Mouse (Mus musculus): Measurements from ENCODE around the gene A4galt.
A peak's percentile ranks its signal among the peaks of the same experiment; 100 is the strongest.

A4galt gene

DNA sequence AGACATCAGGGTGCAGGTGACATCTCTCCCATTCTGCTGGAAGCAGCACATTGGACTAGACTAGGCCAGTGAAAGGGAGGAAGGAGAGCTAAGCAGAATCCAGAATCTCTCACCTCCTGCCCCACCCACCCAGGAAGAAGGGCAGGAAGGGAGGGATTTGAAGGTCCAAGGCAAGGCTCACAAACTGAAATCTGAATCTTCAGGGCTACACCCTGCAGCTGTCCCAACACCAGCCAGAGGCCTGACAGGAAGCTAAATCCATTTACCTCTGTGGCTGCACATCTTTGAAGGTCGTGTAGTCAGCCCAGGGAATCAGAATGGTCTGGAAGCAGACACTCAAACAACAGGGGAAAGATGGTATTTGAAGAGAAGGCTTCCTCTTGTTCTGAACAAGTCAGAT lies 13.7 kb upstream of the A4galt start:
- no peak for DNase-seq

DNA sequence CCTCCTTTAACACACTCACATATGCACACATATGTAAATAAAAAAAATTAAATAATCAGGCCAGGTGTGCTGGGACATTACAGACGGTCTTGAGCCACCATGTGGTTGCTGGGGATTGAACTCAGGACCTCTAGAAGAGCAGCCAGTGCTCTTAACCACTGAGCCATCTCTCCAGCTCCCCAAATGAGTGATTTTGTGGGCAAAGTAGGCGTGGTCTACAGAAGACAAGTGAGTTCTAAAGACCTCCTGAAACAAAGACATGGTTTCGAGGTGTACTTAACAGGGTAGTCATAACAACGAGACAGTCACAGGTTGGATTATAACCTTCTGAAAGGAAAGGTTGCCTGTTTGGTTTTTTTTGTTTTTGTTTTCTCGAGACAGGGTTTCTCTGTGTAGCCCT lies 11.8 kb upstream of the A4galt start:
- no peak for DNase-seq

DNA sequence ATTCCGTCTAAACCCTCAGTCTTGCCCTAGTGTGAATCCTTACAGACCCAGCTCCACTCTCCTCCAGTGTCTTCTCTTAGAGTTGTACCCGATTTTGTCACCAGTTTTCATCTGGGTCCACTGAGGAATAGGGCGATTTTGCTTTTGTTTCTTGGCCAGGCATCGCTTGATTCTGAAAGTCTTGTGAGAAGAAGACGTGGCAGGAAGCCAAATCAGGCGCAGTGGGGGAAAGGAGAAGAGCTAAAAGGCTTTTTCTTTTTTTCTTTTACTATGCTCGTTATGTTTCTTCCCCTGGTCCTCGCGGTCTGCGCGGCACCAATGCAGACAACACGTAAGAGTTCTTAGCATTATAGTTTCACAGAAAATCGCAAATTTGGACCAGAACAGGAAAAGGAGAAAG lies 6.3 kb upstream of the A4galt start:
- DNase-seq: peak; percentile 63

DNA sequence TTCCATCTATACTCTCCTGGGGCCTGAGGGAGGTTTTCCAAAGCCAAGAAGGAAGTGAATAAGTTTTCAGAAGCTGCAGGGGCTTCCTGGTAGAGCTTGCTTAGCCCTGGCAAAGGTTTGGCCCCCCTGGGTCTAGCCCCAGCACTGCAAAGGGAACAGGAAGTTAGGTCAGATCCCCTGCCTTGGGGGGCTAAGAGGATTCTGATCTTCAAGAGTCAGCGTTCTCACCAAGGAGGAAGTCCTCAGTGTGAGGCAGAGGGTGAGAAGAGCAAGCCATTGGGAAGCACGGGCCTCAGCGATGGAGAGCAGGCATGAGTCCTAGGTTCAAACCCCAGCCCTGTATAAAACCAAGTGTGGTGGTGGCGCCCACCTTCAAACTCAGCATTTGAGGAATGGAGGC lies 4.9 kb upstream of the A4galt start:
- no peak for DNase-seq

DNA sequence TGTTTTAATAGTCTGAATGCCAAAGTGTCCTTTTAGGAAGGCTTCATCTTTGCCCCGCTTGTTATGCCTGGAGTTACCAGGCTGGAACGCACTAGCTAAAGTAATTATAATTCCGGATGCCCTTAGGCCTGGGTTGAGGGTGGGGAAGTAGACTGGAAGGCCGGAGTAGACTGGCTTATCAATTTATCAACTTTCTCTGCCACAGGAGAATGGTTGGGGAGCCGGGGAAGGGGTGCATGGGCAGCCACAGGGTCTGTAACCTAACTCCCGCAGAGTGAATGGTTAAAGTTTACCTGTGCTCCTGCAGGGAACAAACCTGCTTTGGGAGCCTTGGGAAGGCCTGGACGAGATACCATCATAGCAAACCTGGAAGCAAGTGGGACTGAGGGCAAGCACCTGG lies 4.4 kb upstream of the A4galt start:
- no peak for DNase-seq

DNA sequence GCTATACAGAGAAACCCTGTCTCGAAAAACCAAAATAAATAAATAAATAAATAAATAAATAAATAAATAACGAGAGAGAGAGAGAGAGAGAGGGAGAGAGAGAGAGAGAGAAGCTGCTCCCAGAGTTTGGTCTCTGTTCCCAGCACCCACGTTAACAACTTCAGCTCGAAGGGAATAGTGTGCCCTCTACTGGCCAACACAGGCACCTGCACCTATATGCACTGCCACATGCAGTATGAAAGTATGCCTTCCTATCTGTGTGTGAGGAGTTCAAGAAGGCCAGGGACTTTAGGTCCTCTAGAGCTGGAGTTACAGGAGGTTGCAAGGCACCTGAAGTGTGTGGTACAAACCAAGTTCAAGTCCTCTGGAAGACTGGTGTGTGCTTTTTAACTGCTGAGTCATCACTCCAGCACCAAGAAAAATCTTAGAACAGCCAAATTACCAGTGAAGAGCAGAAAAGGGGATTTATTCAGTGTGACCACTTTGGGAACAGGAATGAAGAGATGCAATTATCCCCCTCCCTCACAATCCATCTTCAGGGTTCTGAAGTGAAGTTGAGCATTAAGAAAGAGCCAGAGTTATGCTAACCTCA lies 3.7 kb upstream of the A4galt start:
- DNase-seq: no peak

DNA sequence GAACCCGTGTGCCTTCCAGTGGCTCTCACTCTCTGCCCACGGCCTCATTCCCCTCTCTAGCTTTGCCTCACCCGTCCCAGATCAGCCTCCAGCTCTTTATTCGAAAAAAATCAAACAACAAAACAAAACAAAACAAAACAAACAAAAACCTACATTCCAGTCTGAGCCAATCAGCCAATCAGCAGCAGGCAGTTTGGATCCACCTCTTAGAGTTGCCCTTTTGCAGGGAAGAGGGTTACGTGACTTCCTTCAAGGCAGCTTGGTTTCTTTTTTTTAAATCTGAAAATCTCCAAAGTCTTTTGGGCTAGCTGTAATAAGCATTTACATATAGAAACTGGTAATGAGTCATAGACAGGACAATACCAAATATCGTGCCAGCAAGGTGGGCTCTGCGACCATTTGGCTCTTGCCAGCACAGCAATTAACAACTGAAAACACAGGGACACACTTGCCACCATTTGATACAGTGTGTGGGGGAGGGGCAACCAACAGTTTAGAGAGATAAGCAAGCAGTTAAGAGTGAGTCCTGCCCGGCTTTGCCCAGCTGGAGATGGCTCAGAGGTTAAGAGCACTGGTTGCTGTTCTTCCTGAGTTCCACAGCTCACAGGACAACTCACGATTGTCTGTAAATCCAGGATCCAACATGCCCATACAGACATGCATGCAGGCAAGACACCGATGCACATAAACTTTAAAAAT lies 2.9 kb upstream of the A4galt start:
- DNase-seq: no peak

DNA sequence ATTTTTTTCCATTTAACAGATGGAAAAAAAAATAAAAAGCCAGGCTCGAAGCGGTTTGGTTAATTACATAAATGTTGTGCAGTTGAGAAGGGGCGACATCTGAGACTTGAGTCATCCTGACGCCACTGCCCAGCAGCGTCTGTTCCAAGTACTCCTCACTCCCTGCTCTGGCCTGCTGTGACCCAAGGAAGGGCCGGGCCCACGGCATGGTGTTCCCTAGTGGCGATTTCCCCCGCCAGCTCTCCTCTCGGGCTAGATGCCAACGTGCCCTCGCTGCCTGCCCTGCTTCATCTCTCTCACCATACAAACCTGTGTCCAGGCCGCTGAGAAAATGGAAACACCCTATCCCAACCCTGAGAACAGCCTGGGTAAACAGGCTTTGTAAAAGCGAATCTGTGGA lies 486 bp upstream of the A4galt start:
- peak; percentile 57 for DNase-seq

DNA sequence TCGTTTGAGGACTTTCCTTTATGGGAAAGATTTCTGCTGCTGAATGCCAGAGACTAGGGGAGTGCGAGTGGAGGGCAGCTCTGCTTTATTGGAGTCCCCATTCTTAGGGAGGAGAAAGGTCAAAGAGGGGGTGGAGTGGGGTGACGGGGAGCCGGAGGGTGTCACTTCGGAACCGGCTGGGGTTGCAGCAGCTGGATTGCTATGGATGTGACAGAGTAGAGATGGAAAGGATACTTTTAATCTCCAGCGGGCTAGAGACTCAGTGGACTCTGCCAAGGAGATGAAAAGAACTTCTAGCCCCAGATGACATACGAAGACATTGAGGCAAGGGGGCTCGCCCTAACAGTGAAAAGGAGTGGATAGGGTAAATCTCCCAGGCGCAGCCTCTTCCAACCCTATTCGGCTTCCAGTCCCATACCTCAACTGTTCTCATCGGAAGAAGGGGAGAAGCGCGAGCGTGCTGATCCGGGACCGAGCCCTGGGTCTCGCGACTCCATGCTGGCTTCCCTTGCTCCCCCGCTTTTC lies 861 bp downstream of the A4galt start:
- peak; percentile 36 for DNase-seq

DNA sequence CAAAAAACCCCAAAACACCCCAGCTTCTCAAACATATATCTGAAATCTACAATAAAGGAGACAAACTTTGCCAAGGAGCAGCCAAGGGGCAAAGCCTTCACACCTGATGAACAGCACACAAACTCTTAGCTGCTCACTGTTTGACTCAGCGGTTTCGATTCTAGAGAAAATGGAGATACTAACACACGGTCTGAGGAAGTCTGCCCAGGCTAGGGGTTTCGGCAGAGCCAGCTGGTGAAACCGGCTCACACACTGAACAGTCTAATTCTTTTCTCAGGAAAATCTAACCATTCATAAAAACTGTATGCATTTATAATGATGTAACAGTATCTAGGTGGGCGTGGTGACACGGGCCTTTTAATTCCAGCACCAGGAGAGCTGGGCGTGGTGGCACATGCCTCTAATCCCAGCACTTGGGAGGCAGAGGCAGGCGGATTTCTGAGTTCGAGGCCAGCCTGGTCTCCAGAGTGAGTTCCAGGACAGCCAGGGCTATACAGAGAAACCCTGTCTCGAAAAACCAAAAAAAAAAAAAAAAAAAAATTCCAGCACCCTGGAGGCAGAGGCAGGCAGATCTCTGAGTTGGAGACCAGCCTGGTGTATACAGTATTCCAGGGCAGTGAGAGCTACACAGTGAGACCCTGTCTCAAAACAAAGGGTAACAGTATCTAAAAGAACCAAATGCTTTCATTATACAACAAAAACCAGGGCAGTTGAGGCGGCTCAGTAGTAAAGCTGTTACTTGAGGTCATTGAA lies 1.9 kb downstream of the A4galt start:
- no peak for DNase-seq

DNA sequence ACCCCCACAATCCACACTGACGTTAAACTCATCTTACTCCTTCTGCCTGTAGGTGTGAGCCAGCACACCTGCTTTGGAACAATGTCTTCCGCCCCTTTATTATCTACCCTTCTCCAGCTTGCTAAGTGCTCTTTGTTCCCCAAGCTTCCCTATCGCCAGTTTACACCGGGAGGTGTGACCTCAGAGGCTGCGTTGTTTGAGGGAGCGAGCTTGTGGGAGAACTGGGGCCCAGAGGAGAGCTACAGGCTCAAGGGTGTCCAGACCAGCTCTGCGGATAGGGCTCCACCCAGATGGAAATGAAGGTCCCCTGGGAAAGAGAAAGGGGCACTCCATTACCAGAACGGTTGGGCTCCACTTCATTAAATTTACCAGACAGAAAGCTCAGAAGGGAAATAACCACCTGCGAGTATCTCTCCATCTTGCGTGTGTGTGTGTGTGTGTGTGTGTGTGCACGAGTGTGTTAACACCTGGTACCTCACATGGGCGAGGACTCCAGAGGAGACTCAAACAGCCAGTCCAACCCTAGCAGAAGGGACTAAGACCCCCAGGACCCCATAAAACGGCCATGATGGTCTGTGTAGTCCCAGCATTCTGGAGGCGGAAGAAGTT lies 3.2 kb downstream of the A4galt start:
- no peak for DNase-seq

DNA sequence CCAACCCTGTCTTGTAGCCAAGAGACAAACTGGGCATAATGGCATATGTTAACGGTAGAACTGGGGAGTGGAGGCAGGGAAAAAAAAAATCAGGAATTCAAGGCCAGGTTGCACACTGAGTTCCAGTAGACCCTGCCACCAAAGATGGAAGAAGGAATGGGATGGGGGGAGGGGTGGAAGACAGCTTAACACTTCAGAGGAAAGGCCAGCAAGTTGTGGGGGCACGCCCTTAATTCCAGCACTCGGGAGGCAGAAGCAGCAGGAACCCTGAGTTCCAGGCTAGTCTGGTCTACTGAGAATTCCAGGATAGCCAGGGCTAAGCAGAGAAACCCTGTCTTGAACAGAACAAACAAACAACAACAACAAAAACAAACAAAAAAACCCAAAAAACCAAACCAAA lies 7.2 kb downstream of the A4galt start:
- DNase-seq: no peak

DNA sequence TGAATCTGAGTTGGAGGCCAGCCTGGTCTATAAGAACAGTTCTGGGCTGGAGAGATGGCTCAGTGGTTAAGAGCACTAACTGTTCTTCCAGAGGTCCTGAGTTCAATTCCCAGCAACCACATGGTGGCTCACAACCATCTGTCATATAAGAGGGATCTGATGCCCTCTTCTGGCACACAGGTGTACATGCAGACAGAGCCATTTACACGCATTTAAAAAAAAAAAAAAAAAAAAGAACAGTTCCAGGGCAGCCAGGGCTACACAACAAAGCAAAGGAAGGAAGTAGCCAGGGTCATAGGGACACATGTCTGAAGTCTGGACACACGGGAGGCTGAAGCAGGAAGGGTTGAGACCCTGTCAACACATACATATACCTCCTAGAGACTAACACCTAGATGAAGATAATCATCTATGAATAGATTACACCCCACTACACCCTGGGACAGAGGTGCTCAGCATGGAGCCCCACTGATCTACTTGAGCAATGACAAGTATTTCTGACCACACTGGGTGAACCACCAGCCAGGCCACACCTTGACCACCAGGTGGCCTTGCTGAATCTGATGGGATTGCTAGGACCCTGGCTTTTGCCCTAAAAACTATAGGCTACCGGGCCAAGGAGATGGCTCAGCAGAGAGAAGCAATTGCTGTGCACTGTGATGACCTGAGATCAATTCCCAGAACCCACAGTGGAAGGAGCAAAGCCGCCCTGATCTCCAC lies 9.5 kb downstream of the A4galt start:
- DNase-seq: no peak

DNA sequence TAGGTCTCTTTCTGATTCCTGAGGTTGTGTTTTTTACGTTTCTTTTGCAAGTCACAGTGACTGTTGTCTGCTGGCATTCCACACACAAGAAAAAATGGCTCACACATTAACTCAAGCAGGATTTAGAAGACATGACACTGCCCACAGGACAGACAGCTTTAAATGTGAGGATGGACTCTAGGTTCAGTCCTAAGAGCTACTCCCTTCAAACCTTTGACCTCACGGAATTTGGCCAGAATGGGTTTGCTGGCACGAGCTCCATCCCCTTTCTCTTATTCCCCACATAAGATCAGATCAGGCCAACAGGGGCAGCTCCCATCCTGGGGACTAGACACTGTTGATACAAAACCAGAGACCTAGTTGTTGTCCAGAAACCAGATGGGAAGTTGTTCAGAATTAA lies 10.1 kb downstream of the A4galt start:
- peak; percentile 54 for DNase-seq

DNA sequence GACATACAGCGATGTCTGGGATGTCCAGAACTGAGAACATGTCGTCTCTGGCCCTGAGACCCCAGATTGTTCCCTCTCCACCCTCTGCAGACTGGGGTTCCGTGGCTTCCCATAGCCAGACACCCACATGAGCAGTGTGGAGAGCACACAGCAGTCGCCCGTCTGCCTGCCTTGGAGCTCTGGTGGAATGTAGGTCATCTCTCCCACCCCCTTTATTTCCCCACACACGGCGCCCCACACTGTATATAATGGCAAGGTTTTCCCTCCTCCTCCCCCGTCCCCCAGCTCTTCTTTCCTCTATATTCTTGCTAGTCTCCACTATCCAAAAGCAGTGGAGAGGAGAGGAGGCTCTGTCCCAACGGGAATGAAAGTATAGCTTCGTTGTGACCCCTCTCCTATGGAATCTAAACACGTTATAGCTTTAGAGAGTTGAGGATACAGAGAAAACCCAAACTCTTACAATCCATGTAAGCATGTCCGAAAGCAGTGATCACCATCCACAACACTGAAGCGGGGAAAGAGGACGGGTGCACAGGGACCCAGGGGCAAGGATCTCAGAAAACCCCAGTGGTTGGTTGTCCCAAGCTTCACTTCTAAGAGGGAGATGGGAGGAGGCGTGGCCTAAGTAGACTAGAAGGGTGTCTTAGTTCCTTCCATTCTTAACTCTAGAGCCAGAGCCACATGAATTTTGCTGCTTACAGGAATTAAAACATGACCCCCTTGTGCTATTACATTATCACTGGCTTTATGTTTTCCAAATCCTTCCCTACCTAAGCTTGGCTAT lies 13.9 kb downstream of the A4galt start:
- DNase-seq: no peak

DNA sequence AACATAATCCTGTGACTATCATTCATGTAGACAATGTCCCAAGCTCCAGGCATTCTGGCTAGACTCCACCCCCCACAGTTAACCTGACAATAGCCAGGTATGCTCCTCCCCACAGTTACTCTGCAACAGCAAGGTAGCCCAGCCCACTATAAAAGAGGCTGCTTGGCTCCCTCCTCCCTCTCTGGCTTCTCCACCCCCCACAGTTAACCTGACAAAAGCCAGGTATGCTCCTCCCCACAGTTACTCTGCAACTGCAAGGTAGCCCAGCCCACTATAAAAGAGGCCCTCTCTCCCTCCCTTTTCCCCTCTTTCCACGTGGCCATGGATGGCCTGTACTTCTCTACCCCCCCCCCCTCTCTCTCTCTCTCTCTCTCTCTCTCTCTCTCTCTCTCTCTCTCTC lies 14.8 kb downstream of the A4galt start:
- no peak for DNase-seq

DNA sequence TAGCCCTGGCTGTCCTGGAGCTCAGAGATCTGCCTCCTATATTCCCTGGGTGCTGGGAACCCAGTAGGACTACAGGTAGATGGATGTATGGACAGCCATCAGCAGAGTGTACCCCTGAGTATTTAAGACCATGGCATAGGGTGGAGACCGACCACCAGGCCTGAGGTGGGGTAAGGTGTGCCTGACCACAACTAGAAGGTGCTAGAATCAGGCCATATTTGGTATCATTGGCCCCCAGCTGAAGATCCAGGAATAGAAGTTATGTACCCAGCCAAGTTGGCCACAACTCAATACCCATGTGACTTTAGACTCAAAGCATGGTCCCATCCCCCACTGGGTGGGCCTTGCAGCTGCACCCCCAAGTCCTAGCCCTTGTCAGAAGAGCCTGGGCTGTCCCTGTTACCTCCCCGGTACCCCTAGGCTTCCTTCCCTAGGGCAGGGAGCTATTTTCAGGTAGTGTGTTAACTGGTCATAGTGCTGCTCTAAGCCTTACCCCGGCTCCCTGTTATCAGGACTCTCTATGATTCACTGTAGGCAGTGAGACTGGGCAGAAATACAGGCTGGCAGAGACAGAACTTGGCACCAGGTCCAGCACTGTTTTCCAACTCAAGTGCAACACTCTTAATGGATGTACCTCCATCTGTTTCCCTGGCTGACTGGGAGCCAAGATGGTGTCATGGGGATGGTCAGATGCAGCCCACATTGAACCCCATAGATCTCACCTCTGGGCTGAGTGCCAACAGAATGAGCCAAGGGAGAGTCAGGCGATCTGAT lies 18.2 kb downstream of the A4galt start:
- no peak for DNase-seq

DNA sequence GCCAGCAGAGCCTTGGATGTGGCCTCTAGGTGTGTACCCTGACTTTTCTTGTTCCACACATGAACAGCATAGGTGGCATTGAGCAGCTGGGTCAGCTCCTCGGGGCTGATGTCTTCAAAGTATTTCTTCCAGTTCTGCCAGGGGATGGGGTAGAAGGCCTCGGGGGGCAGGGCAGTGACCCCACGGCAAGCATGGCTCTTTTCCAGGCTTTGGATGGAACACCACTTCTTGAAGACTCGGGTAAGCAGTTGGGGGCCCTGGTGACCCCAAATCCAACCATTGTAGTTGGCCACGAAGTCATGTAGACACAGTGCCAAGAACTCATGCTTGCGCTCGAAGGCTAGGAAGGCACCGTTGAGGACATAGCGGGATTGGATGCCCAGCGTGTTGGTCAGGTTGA lies 24.0 kb downstream of the A4galt start:
- DNase-seq: no peak

DNA sequence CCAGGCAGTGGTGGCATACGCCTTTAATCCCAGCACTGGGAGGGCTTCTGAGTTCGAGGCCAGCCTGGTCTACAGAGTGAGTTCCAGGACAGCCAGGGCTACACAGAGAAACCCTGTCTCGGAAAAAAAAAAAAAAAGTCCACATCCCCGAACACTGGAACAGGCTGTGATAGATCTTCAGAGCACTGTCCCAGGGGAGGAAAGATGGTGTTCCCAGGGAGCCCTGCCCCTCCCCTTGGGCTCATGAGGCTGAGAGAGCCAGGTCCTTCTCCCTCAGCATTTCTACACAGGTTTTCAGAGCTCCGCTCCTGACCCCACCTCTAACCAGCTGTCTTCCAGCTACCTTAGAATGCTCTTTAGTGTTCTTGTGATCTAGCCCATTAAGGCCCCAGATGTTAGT lies 24.7 kb downstream of the A4galt start:
- DNase-seq: no peak

DNA sequence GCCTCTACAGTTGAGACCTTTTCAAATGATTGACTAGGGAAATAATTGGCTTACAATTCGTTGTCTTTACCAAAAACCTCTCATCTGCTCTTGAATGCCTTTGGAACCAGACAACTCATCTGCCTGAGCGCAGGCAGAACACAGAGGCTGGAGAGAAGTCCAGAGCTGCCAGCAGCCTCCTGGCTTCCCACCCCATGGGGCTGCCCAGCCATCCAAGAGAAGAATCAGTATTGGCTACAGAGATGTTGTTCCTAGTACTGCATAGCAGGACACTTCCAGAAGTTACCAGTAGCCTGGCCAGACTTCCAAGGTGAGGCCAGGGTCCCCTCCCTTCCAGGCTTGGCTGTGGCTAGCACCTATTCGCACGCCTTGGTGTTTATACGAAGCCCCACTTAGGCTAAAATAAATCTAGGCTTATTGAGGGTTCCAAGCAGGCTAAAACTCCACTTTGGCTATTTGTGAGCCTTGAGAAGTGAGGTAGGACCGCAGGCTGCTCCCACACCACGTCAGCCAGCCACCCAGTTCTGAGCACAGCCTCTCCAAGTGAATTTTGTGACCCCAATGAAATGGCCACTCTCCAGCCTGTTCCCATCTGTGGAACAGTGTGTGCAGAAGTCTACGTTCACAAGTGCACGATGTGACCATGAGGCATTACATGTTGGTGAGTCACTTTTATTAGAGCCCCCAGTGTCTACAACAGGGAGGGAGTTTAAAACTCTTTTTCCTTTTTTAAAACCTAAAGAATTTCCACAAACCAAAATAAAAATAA lies 25.3 kb downstream of the A4galt start:
- no peak for DNase-seq
